Mouse (Mus musculus): Measurements from ENCODE around the gene C2cd5. TPM values are rescaled to one million over a fixed set of nuclear protein-coding genes. Genes with fewer than 3 reads are reported as not detected.

Gene C2cd5
- 8.1 and 10.9 TPM in 2 replicates for polyA plus RNA-seq (2012; rRNA removed)

DNA sequence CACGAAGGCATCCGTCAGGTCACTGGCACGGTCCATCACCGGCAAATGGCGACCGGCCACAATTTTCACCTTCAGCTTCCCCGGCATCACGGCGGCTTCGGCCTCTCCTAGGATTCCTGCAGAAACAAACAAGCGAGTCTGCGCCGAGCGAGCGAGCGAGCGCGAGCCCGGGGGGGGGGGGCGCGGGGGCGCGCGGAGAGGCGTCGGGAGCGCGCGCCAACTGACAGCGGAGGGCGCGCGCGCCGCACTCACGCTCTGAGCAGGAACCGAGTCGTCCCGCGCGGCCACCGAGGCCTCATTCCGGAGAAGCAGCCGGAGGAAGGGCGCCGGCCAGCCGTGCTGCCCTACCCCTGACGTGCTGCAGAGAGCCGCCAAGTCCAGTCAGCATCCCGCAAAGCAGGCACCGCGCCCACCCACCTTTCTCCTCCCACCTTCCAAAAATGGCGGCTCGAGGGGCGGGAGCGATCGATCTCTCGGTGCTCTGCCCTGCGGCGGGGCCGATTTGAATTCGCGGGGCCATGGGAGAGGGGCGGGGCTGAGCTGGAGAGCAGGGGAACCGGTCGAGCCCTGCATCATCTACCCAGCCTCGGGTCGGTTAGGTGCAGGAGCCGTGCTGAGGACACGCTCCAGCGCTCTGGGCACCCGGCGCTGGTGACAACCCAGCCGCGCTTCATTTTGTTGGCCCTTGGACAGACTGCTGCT is at the start of gene C2cd5:
C2cd5 (minus strand) TSS at position 461 of the 702 bp plus-strand sequence.

DNA sequence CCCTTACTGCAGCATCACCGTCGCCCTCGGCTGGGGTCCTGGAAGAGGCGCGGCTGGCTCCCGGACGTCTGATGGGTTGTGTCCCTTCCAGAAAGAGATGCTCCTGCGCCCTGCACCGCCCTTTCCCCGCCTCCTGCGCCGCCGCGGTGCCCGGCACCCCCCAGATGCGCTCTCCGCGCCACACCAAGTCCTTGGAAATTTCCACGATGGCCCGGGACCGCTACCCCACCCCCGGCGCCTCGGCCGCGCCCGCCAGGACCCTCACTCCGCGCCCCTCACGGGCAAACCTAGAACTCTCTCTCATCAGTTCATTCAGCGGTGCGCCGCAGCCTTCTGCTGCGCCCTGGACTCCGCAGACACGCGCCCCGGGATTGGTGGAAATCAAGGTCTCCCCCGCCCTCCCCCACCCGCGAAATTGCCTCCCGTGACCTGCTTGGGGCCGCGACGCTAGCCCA is 135.8 kb downstream of the C2cd5 start, which contains the start of gene St8sia1:
St8sia1 (minus strand) TSS at position 377 of the 455 bp plus-strand sequence.

Other genes starting within 250 kb of the C2cd5 start
- gene St8sia1, start 135.7 kb downstream of the C2cd5 start, polyA plus RNA-seq (2012; rRNA removed): 0.32 TPM in 2 replicates
- gene Etnk1, start 67.1 kb upstream of the C2cd5 start, polyA plus RNA-seq (2012; rRNA removed): 103 and 139 TPM in 2 replicates